ENCODE assay signal across 19 mouse cellular contexts in genomic region chr4:119760820-119761219, GRCm38 (mm10). TPM values are rescaled to one million over a fixed set of nuclear protein-coding genes. Genes with fewer than 3 reads are reported as not detected.
DNase-seq lines count a peak whose midpoint lies in the region; ATAC-seq and TF ChIP-seq lines count a peak whose summit lies in the region.
"Had no signal": no experiment of that assay in that cellular context is flagged by ENCODE, and none has a peak within 500 bp of the region (broad histone marks: within the 10 kb centered on the region; RNA-seq: fewer than 3 reads in every experiment).

No protein-coding gene starts in this region.

- H3K4me2 ChIP-seq in forebrain, postnatal 0 days (ENCODE audit: low read depth) = no peak overlapping the region
- no peak overlapping the region for H3K4me2 ChIP-seq in forebrain, embryonic 11.5 days (ENCODE audit: low read depth, low read length, severe bottlenecking)
- no peak overlapping the region for H3K4me2 ChIP-seq in liver, postnatal 0 days (ENCODE audit: low read depth, low read length)
- H3K4me2 ChIP-seq in liver, embryonic 12.5 days = no peak overlapping the region
- H3K4me2 ChIP-seq: heart, embryonic 11.5 days; lung, embryonic 14.5 days had no signal

- WGBS in forebrain, postnatal 0 days = 75% methylated on average over 7 of the region's 7 CpGs
- 80% methylated on average over 7 of the region's 7 CpGs for WGBS in forebrain, embryonic 11.5 days
- WGBS in liver, postnatal 0 days (ENCODE audit: insufficient replicate concordance) = 74% methylated on average over 7 of the region's 7 CpGs
- 67% methylated on average over 7 of the region's 7 CpGs for WGBS in liver, embryonic 12.5 days (ENCODE audit: insufficient replicate concordance)

- H3K27me3 ChIP-seq in forebrain, postnatal 0 days (ENCODE audit: insufficient read depth, low read length) = no peaks in the 10 kb centered on the region
- H3K27me3 ChIP-seq in forebrain, embryonic 11.5 days (ENCODE audit: control insufficient read depth, insufficient read depth, low read length) = no peaks in the 10 kb centered on the region
- H3K27me3 ChIP-seq in liver, postnatal 0 days (ENCODE audit: insufficient read depth, low read length) = no peaks in the 10 kb centered on the region
- H3K27me3 ChIP-seq in liver, embryonic 12.5 days (replicated peaks) = no peaks in the 10 kb centered on the region

- DNase-seq in forebrain, postnatal 0 days = no peak
- no peak for DNase-seq in forebrain, embryonic 11.5 days (ENCODE audit: low spot score)
- no peak for DNase-seq in liver, postnatal 0 days
- no peak for DNase-seq in brain, embryonic 14.5 days (ENCODE audit: low read depth)
- DNase-seq in cerebellum, postnatal 14 days = peak; percentile 32 to 41
- no peak for DNase-seq in thymus, postnatal 14 days
- DNase-seq: gastrocnemius, postnatal 14 days; heart, postnatal 36 days; kidney, adult 18-20 months; kidney, postnatal 14 days; layer of hippocampus, adult 9-11 months; liver; midbrain, embryonic 14.5 days; right cerebral cortex, adult 18-20 months; thymus, adult 2 months had no signal

- TF ChIP-seq POLR2A in brain, embryonic 14.5 days (IDR thresholded peaks at IDR 0.05; ENCODE audit: borderline replicate concordance, extremely low read depth, insufficient read depth, insufficient read length, poor library complexity, severe bottlenecking) = no peak

- peak; percentile 54 for TF ChIP-seq CTCF in forebrain, postnatal 0 days (IDR thresholded peaks at IDR 0.05; ENCODE audit: low read depth)
- 0 out of 2 replicates have a peak, but pooled peaks have one; percentile 16 for TF ChIP-seq CTCF in liver, postnatal 0 days (IDR thresholded peaks at IDR 0.05; ENCODE audit: low read depth)
- peak; percentile 4; the same call in 1 of the 2 replicates for TF ChIP-seq CTCF in brain, embryonic 14.5 days (IDR thresholded peaks at IDR 0.05; ENCODE audit: borderline replicate concordance, extremely low read depth, insufficient read depth, insufficient read length)

- no peak overlapping the region for H3K9ac ChIP-seq in forebrain, postnatal 0 days
- H3K9ac ChIP-seq in forebrain, embryonic 11.5 days (ENCODE audit: low read length) = no peak overlapping the region
- no peak overlapping the region for H3K9ac ChIP-seq in liver, postnatal 0 days (replicated peaks)
- no peak overlapping the region for H3K9ac ChIP-seq in liver, embryonic 12.5 days
- H3K9ac ChIP-seq: lung, embryonic 14.5 days had no signal

- H3K4me3 ChIP-seq in forebrain, postnatal 0 days (ENCODE audit: low read depth, low read length) = no peak overlapping the region
- H3K4me3 ChIP-seq in forebrain, embryonic 11.5 days (ENCODE audit: low read depth, low read length) = no peak overlapping the region
- H3K4me3 ChIP-seq in liver, postnatal 0 days (ENCODE audit: low read depth, low read length) = no peak overlapping the region
- no peak overlapping the region for H3K4me3 ChIP-seq in liver, embryonic 12.5 days

- peak overlapping the region; percentile 74 for H3K27ac ChIP-seq in forebrain, postnatal 0 days (ENCODE audit: low read depth, low read length)
- H3K27ac ChIP-seq in forebrain, embryonic 11.5 days (ENCODE audit: low read depth, low read length) = no peak overlapping the region
- H3K27ac ChIP-seq in liver, postnatal 0 days (ENCODE audit: low read depth) = no peak overlapping the region
- no peak overlapping the region for H3K27ac ChIP-seq in liver, embryonic 12.5 days

- peak; percentile 12 for ATAC-seq in forebrain, postnatal 0 days
- ATAC-seq in forebrain, embryonic 11.5 days (replicated peaks; ENCODE audit: low FRiP score) = no peak
- no peak for ATAC-seq in liver, postnatal 0 days
- ATAC-seq in liver, embryonic 12.5 days = no peak
- ATAC-seq: hindbrain, embryonic 16.5 days had no signal

- no peaks in the 10 kb centered on the region for H3K4me1 ChIP-seq in forebrain, postnatal 0 days (ENCODE audit: insufficient read depth)
- H3K4me1 ChIP-seq in forebrain, embryonic 11.5 days (replicated peaks; ENCODE audit: control insufficient read depth, insufficient read depth, low read length) = no peaks in the 10 kb centered on the region
- no peaks in the 10 kb centered on the region for H3K4me1 ChIP-seq in liver, postnatal 0 days (ENCODE audit: insufficient read depth)
- H3K4me1 ChIP-seq in liver, embryonic 12.5 days = no peaks in the 10 kb centered on the region

- no peak for TF ChIP-seq EP300 in liver, postnatal 0 days (IDR thresholded peaks at IDR 0.05; ENCODE audit: low read depth)

- H3K9me3 ChIP-seq in forebrain, postnatal 0 days (ENCODE audit: low read length) = 0 out of 2 replicates have a peak, but pooled peaks cover 7% of the 10 kb centered on the region
- H3K9me3 ChIP-seq in forebrain, embryonic 11.5 days (ENCODE audit: control insufficient read depth, low read length) = no peaks in the 10 kb centered on the region
- no peaks in the 10 kb centered on the region; the same call in 1 of the 2 replicates for H3K9me3 ChIP-seq in liver, postnatal 0 days (ENCODE audit: low read length)
- H3K9me3 ChIP-seq in liver, embryonic 12.5 days (replicated peaks) = no peaks in the 10 kb centered on the region

- no peaks in the 10 kb centered on the region for H3K36me3 ChIP-seq in forebrain, postnatal 0 days (ENCODE audit: insufficient read depth)
- H3K36me3 ChIP-seq in forebrain, embryonic 11.5 days (ENCODE audit: control insufficient read depth, insufficient read depth, low read length) = no peaks in the 10 kb centered on the region
- no peaks in the 10 kb centered on the region for H3K36me3 ChIP-seq in liver, postnatal 0 days (replicated peaks; ENCODE audit: insufficient read depth, low read length)
- no peaks in the 10 kb centered on the region for H3K36me3 ChIP-seq in liver, embryonic 12.5 days

RNA-seq across cellular contexts. Expression of gene Hivep3, which starts 27.2 kb away (rescaled TPM):
- 16.9 and 17.0 TPM in 2 replicates for total RNA-seq in forebrain, postnatal 0 days (2014; rRNA removed)
- polyA plus RNA-seq in forebrain, postnatal 0 days (2015; fragmentation: Nextera tagmentation; extraction: Ambion mirVana) = 21.3 and 23.1 TPM in 2 replicates
- polyA plus RNA-seq in forebrain, embryonic 11.5 days (2014; fragmentation: Nextera tagmentation; extraction: Ambion mirVana) = 2.2 and 2.8 TPM in 2 replicates
- 3.5 and 3.8 TPM in 2 replicates for polyA plus RNA-seq in liver, postnatal 0 days (2015; fragmentation: Nextera tagmentation; extraction: Ambion mirVana)
- 2.2 and 2.9 TPM in 2 replicates for polyA plus RNA-seq in liver, embryonic 12.5 days (2016; fragmentation: Nextera tagmentation; extraction: Ambion mirVana)
- polyA plus RNA-seq in brain, embryonic 14.5 days (2012; rRNA removed) = 14.1 and 14.8 TPM in 2 replicates

Comparison
In these comparisons a context has a peak if more than half of its experiments do, and no peak if none do; other contexts are left out.
1. DNase-seq: peak in cerebellum, postnatal 14 days (2 of 2); none in forebrain, postnatal 0 days (single experiment), forebrain, embryonic 11.5 days (single experiment), liver, postnatal 0 days (single experiment), brain, embryonic 14.5 days (single experiment) and thymus, postnatal 14 days (single experiment).
2. CTCF ChIP-seq: peak in every context shown above with its lines; median percentile 54 in forebrain, postnatal 0 days; 16 in liver, postnatal 0 days; 4 in brain, embryonic 14.5 days.